Mouse (Mus musculus) small intestine, adult 2 months (tissue): Measurements from ENCODE around the gene Tcf12.

Source experiments
- CTCF ChIP-seq: fragments of 200-500 bp; IDR thresholded peaks from 2 replicates; pipeline ENCODE4 v1.5.1; 2012; ENCODE audit warnings: low read depth, mild to moderate bottlenecking, control low read depth, inconsistent platforms, low read length, moderate library complexity, mixed read lengths; ENCODE audit not compliant: insufficient replicate concordance, insufficient read length; ENCODE audit errors: extremely low read depth
- POLR2A ChIP-seq: fragments of 200-500 bp; IDR thresholded peaks from 2 replicates; pipeline ENCODE4 v1.6.1; 2012; ENCODE audit warnings: low read depth, mild to moderate bottlenecking, control low read depth, inconsistent platforms, low read length, moderate library complexity

DNA sequence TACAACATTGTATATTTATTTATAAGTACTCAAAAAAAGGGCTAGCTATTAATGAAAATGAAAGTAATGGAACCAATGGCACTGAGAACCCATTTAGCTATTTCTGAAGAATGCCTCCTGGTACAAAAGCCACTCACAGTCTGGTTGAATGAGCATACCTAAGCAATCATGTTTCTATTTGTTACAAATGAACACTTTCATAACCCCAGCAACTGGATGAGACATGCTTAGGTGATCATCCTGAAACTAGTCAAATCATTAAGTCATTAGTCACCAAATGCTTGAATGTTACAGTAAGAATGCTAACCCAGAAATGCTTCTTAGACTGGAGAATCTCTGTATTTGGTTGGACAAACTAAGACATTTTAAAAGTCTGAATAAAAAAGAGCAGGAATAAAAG, 35.5 kb downstream of the Tcf12 start:
- TF ChIP-seq CTCF = no peak
- no peak for TF ChIP-seq POLR2A
